Mouse (Mus musculus) B cell, adult 2 months (primary cell): ENCODE measurements around the gene Matn3.

Experiments used
- DNase-seq, 2 experiments: peaks; one replicate each; pipeline ENCODE4 v3.0.0; 2022

Gene Matn3

DNA sequence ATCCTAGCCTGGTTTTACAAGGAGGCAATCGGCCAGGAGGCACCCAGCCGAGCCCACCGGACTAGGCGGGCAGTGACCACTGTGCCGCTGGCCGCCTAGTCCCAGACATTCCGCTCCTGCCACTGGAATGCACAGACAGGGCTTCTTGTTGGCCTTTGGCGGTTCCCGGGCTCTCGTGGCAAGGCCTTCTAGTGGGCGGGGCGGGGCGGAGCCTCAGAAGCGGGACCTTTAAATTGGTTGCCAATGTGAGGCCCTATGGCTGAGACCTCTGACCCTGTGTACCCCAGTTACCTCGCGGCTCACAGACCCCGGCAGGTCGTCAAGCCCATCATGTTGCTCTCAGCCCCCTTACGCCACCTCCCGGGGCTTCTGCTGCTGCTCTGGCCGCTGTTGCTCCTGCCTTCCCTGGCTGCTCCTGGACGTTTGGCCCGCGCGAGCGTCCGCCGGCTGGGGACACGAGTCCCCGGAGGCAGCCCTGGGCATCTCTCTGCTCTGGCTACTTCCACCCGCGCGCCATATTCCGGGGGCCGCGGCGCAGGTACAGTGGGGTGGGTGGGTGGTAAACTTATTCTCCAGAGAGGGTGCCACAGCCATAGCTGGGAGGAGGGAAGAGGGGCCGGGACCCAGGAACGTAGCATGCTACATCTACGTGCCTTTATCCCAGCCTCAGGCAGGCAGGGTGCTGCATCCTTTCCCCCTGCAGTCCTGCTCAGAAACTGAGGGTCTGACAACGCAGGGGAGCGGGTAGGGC lies at the start of gene Matn3:
Gene Matn3, plus strand, starts transcription at position 216 of the 751 bp plus-strand sequence.
- peak; percentile 71 for DNase-seq

DNA sequence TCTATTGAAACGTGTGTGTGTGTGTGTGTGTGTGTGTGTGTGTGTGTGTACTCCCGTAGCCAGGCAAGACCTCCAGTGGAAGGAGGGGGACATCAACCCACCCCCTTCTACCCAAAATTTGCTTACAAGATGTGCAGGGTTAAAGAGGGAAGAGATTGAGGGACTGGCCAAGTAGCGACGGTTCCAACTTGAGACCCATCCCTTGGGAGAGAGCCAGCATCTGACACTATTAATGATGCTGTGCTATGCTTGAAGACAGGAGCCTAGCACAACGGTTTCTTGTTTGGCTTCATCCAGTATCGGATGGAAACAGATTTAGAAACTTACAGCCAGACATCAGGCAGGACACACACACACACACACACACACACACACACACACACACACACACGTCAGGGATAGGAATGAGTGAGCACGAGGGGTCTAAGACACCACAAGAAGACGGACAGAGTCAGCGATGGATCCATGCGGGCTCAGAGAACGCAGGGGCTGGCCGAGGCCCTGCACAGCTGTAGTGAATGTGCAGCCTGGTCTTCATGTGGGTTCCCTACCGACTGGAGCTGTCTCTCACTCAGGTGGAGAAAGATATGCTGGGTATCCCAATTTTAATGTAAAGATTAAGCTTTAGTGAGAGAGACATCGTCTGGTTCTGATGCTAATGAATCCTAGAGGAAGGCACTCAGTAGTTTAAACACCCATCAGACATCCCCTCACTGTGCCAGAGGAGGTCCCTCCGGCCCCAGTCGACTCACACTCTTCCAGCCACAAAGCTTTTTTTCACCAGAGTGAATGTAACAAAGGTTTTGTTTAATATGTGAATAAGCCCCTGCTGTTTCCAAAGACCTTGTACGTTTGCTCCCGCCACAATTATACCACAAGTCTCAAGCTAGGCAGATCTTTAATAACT lies 48.6 kb upstream of the Matn3 start:
- no peak for DNase-seq

DNA sequence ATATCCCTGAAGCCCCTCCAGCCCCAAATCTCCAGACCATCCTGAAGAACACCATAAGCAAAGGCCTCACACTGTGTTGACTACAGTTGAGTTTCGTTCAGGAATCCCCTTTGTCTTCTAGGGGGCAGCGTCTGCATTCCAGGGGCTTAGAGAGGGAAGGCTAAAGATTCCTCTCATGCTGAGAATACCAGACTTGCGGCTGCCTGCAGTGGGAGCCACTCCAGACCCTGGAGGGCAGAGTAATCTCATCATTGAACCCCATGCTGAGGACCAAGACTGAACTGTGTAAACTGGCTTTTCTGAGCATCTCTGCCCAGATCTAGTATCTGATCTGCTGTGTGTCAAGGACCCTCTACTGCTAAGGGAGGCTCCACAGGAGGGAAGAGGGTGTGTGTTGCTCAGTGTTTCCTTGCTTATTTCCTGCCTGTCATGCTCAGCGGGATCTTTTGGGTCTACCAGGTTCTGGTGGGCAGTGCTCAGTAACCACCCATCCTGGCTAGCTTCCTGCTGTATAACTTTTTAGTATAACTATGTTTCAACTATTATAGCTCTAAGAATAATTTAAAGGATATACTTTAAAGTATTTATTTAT lies 47.5 kb upstream of the Matn3 start:
- DNase-seq, result no peak

DNA sequence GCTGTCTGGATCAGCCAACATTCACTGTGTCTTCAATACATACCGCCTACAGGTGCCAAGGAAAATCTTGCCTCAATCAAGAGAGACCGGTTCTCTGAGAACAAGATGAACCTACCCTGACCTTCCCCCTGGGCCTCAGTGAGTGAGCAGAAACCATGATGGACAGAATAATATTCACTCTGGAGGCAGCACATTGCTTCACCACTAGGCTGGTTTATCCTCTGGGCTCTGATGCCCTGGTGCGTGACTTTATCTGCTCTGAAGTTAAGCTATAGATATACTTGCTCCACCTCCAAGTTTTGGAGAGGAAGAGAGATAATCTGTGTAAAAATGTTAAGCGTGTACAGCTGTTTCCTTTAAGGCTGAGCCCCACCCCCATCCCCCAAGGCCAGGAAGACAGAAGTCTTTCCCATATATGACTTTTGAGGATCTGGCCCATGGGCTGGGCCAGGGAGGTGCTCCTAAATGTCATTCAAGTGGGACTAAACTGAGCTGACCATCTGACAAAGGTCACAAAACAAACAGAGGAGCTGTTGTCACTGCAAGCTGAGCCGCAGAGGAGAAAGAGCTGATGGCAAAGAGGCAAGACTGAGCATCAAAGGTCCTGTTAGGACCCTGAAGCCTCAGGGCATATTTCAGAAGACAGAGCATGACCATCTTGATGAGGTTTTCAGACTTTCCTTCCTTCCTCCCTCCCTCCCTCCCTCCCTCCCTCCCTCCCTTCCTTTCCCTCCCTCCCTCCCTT lies 46.6 kb upstream of the Matn3 start:
- DNase-seq, result no peak

DNA sequence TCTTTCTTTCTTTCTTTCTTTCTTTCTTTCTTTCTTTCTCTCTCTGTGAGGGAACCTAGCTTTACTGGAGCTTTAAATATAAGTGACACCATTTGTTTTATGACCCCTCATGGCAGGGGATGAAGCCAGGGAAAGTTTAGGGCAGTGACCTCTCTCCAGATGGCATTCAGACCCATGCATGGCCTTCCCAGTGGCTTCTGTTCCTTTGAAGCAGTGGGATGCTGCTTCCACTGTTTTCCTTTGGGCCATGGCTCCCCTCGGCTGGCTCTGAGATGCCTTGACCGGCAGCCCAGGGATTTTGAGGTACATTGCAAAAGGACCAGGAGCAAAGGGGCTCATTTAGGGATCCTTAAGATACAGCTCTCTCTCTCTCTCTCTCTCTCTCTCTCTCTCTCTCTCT lies 45.8 kb upstream of the Matn3 start:
- DNase-seq, result no peak

DNA sequence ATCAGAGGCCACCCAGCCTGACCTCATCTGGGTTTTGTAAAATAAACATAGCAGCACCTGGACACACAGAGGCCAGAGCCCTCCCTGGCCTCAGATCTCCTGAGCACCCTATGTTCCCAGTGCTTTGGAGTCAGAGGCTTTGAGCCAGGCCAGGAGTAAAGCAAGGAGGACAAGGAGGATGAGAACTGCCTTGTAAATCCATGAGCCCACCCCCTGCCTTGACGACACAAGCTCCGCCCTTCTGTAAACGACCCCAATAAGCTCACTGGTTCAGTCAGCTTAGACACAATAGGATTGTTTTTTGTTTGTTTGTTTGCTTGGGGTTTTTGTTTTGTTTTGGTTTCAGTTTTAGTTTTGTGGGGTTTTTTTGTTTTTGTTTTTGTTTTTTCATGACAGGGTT lies 45.2 kb upstream of the Matn3 start:
- DNase-seq, result no peak

DNA sequence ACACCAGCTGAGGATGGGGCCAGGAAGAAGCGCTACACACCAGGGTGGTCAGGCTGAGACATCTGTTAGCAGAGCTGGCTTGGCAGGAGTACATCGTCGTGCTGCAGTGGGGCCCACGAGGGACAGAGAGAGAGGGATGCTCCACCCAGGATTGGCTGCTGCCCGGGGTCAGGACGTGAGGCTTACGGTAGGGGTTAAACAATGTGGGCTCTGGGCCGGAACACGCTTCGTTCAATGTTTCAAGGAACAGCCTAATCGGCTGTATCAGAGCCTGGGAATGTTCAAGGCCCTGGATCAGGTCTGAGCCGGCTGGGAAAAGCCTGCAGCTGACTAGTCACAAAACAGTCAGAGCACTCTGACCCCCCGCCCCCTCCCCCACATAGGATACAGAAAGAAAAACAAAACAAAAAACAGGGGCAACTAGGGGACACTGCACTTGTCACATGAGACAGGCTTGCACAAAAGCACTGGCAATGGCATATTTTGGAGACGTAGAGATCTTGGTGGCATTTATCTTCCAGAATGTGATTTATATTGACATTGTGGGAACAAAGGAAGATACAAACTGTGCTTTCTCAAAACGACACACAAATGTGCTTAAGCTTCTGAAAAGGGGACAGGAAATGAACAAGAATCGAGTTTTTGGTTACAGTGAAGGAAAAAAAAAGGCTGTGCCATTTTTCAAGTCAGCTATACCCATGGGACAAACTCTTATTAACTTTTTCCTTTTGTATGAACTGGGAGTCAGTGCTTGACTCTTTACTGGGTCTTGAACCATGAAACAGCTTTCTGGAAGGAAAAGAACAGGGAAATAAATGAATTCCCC lies 34.7 kb upstream of the Matn3 start:
- DNase-seq, result no peak

DNA sequence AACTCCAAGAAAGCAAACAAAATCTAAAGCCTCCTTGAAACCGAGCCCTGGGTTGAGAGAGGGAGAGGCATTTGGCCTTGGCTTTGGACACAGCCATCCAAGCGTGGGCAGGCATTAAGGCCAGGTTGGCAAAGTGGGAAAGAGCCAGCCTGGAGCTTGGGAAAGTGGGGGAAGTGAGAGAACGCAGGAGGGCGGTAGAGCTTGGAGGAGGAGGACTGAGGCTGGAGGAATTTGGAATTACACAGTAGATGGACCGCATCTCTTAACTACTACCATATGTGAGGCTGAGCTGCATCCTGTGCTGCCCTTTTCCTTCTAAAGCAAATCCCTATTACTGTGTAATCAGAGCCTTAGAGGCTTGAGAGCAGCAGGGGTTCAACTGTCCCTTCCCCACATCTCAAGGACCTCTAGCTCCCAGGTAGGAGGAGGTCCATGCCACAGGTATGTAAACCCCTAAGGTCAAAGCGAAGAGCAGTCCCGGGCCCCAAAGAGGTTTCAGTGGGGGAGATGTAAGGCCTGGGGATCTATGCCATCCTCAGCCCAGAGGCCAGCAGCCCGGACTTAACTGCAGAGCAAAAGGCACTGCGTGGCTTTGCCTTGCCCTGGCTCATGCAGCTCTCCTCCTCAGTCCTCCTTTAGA lies 33.9 kb upstream of the Matn3 start:
- DNase-seq, result no peak

DNA sequence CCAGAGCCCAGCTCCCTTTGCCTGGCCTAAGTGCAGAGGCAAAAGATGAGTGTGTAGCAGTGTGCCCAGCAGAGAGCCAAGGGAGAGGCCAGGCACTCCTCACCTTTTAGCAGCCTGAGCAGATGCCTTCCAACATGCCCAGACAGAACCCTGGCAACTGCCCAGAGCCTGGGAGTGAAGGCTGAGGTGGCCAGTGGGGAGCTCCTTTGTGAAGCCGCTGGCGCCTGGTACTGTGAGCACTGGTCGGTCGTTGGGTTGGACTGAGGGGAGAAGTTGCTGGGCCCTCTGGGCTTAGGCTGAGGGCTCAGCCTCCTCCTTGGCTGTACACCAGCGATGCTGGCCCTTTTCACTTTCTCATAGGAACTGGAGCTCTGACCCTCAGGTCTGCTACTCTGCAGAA lies 31.4 kb upstream of the Matn3 start:
- DNase-seq, result no peak

DNA sequence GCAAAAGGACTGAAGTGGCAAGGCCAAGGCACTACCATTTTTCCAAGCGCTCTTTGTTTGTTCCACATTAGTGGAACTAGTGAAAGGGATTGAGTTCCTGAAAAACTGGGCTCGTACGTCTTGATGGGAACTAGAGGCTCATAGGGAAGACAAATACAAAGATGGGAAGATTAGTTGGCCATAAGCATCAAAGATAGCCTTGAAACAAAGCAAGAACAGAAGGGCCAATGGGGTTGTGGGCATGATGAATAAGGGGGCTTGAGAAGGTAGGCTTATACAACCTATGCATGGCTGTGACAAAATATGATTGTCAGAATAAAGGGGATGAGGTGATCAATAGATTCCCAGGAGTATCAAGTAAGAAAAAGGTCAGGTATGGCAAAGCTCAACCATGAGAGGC lies 28.5 kb upstream of the Matn3 start:
- DNase-seq, result no peak

DNA sequence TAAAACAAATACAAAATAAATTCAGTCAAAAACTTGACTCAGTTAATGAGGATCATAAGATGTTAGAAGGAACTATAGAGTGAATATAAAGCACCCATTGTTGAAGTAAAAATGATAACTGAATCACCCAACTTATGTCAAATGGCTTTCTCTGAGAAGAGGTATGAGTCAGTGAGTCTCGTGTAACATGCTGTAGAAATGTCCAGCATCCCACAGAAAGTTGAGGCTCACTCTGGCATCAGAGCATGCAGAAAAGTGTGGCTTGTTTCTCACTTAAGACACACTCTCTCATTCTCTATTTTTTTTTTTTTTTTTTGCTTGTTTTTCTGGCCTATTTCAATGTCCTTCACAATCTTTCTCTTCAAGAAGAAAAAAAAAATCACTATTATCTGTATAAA lies 26.7 kb upstream of the Matn3 start:
- DNase-seq, result no peak

DNA sequence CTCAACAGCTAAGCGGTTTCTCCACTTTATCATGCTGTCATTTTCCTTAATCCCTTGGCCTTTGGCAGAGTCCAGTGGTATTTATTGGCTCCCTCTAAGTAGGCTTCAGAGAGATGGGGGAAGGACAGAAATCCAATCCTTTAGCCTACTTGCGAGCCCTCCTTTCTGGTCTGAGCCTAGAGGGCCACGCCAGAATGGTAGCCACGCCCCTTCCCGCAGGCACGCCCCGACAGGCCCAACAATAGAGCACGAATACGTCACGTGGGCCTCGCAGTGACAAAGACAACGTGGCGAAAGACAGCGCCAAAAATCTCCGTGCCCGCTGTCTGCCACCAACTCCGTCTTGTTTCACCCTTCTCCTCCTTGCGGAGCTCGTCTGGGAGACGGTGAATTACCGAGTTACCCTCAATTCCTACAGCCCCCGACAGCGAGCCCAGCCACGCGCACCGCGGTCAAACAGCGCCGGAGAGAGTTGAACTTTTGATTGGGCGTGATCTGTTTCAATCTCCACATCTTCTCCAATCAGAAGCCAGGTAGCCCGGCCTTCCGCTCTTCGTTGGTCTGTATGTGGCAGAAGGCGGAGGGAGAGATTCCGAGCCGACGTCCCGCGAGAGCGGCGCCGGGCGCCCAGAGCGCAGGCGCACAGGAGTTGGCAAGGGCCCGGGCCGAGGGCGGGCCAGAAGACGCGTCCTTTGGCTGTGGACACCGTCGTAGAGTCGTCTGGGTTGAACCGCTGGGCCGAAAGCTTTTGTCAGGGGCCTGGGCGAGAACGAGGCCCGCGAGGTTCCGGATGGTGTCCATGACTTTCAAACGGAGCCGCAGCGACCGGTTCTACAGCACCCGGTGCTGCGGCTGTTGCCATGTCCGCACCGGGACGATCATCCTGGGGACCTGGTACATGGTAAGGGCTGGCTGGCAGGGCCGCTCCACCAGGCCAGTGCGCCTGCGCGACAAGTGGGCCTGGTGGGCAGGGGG lies 26.0 kb upstream of the Matn3 start, which contains the start of gene Laptm4a:
Gene Laptm4a, plus strand, starts transcription at position 271 of the 975 bp plus-strand sequence.
- DNase-seq, result peak; percentile 96

DNA sequence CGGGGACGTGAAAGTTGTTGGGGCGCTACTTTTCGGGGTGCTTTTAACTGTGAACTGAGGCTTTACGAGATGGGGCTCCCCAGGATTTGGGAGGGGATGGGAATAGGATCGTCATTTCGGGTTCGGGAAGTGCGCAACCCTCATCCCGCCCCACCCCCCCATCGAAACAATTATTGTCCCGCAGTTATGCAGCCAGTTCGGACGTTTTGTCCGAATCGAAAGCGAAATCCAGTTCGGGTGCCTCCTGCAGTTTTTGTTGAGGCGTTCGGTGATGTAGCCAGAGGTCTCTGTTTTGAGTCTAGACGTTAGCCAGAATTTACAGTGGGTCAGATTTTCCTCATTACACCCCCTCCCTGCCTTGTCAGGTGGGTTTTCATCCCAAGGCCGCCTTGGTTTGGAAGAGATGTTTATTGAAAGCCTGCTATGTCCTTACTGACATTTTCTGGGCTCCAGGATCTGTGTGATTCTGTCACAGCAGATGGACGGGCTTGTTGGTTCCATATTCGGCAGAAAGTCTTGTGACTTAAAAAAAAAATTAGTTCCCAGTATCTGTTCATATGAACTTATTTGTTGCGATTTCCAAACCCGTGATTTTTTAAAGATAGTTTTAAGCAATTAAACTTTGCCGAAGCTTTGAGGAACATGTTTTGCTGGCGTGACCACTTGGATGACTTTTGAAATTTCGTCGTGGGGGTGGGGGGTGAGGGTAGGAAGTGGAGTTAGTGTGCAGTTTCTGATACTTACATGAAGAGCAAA lies 25.2 kb upstream of the Matn3 start:
- peak; percentile 37 to 47 for DNase-seq

DNA sequence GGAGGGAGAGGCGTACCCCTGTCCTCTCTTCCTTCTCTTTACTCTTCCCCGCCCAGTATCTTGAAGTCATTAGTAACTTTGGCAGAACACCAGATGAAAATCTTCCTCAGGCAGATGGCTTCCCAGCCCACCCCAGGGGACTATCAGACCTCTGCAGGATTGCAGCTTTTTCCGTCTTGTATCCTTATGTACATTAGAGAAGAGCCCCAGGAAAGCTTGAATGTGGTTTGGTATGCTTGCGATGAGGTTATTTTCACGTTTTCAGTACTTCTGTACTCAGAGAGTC lies 24.7 kb upstream of the Matn3 start:
- no peak for DNase-seq

DNA sequence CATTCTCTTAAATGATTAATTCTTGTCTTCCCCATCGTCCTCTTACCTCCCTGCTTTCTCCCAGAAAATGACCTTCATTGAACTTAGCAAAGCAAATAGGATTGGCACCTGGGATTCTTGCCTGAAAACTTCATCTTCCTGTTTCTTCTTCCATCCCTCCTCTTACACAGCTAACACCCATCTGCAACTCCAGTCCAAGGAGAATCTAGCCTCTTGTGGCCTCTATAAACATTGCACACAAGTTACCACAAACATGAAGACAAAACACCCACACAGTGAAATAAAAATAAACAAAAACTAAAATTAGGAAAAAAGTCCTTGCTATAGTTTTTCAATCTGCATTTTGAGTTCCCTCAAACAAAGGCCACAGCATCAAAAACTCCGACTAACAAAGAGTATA lies 24.1 kb upstream of the Matn3 start:
- DNase-seq, result no peak

DNA sequence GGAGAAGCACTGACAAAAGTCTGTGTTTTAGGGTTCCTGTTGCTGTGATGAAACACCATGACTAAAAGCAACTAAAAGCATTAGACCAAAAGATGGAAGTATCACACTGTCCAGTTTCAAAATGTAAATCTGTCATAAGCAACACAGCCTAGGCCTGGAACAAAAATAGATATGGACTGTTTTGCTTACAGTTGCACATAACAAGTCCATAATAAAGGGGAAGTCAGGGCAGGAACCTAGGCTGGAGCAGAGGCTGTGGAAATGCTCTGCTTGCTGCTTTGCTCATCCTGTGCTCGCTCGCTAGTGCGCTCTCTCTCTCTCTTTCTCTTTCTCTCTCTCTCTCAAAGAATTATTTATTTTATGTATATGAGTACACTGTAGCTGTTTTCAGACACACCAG lies 20.1 kb upstream of the Matn3 start:
- peak; percentile 37 to 48 for DNase-seq

DNA sequence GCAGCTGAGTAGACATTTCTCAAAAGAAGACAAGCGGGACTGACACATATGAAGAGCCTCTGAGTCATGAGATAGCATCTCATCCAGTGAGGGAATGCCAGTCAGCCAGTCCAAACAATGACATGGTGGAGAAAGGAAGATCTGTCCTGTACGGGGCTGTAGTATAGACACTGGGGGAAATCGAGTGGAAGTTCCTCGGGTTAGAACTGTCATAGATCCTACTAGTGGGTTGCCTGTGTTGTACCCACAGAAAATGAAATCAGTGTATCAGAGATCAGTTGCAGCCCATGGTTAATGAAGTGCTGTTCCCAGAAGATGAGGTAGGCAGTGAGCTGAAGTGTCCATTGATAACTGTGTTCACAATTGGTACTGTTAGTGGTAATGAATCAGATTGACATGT lies 19.0 kb upstream of the Matn3 start:
- no peak for DNase-seq

DNA sequence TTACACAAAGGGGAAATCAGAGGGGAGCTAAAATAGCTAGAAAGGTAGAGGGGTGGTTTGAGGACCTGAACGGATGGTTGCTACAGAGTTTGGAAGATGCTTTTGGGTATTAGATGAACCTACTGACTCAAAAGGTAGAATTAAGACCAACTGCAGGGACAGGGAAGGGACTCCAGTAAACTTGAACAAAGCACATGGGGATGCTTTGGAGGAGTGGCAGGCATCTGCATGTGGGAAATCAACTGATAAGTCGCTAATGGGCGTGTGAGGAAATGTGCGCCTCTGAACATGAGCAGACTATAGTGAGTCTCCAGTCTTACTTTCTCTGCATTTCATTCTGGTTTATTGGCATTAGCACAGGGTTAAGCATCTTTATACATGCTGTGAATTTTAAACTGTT lies 16.6 kb upstream of the Matn3 start:
- DNase-seq, result no peak

DNA sequence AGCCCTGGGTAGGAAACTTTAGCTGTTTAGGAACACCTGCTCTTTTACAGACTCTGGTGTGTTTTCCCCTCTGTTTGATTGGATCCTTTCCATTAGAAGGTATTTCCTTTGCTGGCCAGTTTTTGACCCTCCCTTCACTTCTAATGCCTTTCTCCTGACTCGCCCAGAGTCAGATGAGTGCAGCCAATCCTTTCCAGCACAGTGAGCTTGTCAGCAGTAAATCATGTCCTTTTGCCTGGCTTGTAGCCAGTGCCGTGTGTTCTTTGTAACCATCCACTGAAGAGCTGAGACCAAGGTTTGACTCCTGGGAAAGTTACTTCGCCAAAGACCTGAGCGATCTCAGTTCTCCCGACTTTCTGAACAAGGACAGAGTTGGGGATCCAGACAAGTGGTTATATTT lies 12.4 kb upstream of the Matn3 start:
- no peak for DNase-seq

DNA sequence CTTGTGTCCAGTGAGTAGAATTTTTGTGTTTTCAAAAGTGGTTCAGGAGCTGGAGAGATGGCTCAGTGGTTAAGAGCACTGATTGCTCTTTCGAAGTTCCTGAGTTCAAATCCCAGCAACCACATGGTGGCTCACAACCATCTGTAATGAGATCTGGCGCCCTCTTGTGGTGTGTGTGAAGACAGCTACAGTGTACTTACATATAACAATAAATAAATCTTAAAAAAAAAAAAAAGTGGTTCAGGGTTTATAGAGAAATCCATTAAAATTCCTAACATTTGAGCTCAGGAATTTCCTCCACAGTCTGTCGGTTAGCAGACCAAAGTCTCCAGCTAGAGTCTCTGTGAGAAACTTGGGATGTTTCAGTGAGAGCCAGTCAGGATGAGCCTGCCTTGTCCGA lies 11.5 kb upstream of the Matn3 start:
- peak; percentile 54 for DNase-seq
